Mouse (Mus musculus): ENCODE results near the gene Tcte2. TPM values are rescaled to one million over a fixed set of nuclear protein-coding genes. Genes with fewer than 3 reads are reported as not detected.

The Tcte2 gene
- under 1 TPM in 1 of 2 experiments, not detected in 1; 0.94 TPM for total RNA-seq (2023)

DNA sequence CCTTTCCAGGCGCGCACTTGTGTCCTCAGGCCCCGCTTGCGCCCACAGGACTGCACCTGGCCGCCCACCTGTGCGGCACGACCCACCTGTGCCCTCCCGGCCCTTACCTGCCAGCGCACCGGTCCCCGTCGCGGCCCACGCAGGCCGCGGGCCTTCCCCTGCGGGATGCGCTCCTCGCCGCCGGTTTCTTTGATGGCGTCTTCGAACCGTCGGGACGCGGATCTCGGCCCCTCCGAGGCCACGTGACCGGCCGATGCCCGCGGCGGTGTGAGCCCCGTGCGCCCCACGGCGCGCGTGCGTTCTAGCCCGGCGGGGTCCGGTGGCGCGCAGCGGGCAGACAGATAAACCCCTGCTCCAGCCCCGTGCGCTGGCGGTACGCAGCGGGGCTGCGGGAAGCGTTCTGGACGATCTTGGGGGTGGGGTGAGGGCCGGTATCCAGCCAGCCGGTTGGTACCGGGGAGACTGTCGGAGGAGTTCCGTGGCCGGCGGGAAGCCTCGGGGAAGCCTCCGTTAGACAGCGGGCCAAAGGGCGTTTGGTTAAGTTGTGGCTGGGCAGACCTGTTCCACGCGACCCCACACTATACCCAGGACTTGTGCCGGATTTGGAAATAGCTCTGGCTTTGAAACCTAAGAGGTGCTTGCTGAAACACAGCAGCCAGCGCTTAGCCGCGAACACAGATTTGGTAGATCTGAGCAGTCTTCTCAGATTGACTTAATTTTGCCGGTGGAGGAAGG, at the start of gene Tcte2:
Tcte2 (minus strand) TSS at position 647 of the 735 bp plus-strand sequence.

DNA sequence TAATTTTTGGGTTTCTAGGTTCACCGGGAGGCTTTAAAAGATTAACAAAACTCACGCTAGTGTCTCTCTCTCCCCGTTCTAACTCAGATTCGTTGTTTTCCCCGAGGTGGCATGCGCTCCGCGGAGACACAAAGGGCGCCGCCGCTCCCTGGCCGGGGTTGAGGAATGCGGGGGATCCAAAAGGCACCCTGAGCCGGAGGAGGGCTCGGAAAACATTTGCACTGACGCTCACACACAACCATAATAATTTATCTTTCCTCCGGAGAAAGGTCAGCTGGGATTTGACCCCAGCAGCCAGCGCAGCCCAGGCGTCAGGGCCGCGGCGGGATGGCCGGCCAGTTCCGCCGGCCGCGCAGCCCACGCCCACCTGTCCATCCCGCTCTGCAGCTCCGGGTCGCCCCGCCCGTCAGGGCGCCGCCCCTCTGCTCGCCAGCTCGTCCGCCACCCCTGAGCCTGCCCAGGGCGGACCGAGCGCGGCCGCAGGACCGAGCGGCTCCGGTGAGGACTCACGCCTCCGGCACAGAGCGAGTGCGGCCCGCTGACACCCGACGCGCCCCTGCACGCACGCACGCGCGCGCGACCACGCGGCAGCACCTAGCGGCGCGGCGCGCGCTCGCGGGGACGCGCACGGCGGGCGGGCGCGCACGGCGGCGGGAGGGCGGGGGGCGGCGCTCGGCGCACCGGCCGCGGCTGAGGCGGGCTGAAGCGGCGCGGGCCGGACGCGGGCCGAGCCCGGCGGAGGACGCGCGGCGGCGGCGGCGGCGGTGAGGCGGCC, 1.6 kb downstream of the Tcte2 start, which contains the start of gene Afdn:
Afdn (plus strand) TSS at position 687 of the 775 bp plus-strand sequence.

Other genes starting within 250 kb of the Tcte2 start
- 10 to 100 TPM; 60.4 to 89.7 TPM for gene Afdn, start 1.3 kb downstream of the Tcte2 start, total RNA-seq (2023)
- gene Gm7168, start 186.5 kb upstream of the Tcte2 start, total RNA-seq (2023) = not detected
- not detected for gene Gm7356, start 241.9 kb upstream of the Tcte2 start, total RNA-seq (2023)